Mouse (Mus musculus) CH12.LX (cell line): ENCODE results near the gene Timp2.

ENCODE experiments used
- POLR2AphosphoS2 ChIP-seq: IDR thresholded peaks from 2 replicates; pipeline ENCODE4 v1.6.1; 2011; ENCODE audit warnings: low read depth, low read length, improper control_type of control experiment
- UBTF ChIP-seq: IDR thresholded peaks from 2 replicates; pipeline ENCODE4 v1.6.1; 2012; ENCODE audit warnings: low read depth, mild to moderate bottlenecking, inconsistent platforms, low read length, improper control_type of control experiment, moderate library complexity

GRCm38 (mm10) chr11:118317129-118317528, 38.4 kb downstream of the Timp2 start:
- TF ChIP-seq UBTF, result no peak
- TF ChIP-seq POLR2AphosphoS2, result no peak
